Mouse (Mus musculus): ENCODE measurements at regions not wholly inside any gene's neighbourhood (a gene's known extent, or its start where the extent isn't known, plus 50 kb on each side); places are given as distances from the start of the nearest gene placed in this dataset.
"Not testable (repeated sequence)": the region's sequence is repeated elsewhere in the genome, so short reads cannot be mapped to it uniquely, and the experiment has no call there.

- DNase-seq (ENCODE audit: low spot score in 2 of 2) = peak; percentile 10 to 15
Measured at GRCm38 (mm10) chr13:57055409-57056195, 159.8 kb upstream of the Trpc7 start.

GRCm38 (mm10) chr13:57053361-57053760, 157.6 kb upstream of the Trpc7 start:
- no peak for DNase-seq (ENCODE audit: low spot score in 2 of 2)

- DNase-seq (ENCODE audit: low spot score in 2 of 2) = not testable (repeated sequence)
Measured at GRCm38 (mm10) chr13:57046130-57046529, 150.3 kb upstream of the Trpc7 start.

GRCm38 (mm10) chr13:57044455-57044854, 148.7 kb upstream of the Trpc7 start:
- no peak for DNase-seq (ENCODE audit: low spot score in 2 of 2)

- DNase-seq (ENCODE audit: low spot score in 2 of 2) = no peak
Measured at GRCm38 (mm10) chr13:57043316-57043974, 147.7 kb upstream of the Trpc7 start.

- DNase-seq (ENCODE audit: low spot score in 2 of 2) = no peak
Measured at GRCm38 (mm10) chr13:57042514-57042913, 146.7 kb upstream of the Trpc7 start.

- no peak for DNase-seq (ENCODE audit: low spot score in 2 of 2)
Measured at GRCm38 (mm10) chr13:57032871-57033270, 137.1 kb upstream of the Trpc7 start.

- DNase-seq (ENCODE audit: low spot score in 2 of 2) = peak; percentile 84 to 85
Measured at GRCm38 (mm10) chr13:57017553-57018341, 122.0 kb upstream of the Trpc7 start.

- peak; percentile 6 to 18 for DNase-seq (ENCODE audit: low spot score in 2 of 2)
Measured at GRCm38 (mm10) chr13:57016465-57017272, 120.9 kb upstream of the Trpc7 start.

- not testable (repeated sequence) for DNase-seq (ENCODE audit: low spot score in 2 of 2)
Measured at GRCm38 (mm10) chr13:57007236-57007635, 111.4 kb upstream of the Trpc7 start.

- no peak for DNase-seq (ENCODE audit: low spot score in 2 of 2)
Measured at GRCm38 (mm10) chr13:57003565-57004132, 107.9 kb upstream of the Trpc7 start.

GRCm38 (mm10) chr13:56992022-56992421, 96.2 kb upstream of the Trpc7 start:
- DNase-seq (ENCODE audit: low spot score in 2 of 2) = no peak

GRCm38 (mm10) chr13:56974063-56974462, 78.3 kb upstream of the Trpc7 start:
- no peak for DNase-seq (ENCODE audit: low spot score in 2 of 2)

GRCm38 (mm10) chr13:56955358-56955757, 59.6 kb upstream of the Trpc7 start:
- no peak for DNase-seq (ENCODE audit: low spot score in 2 of 2)

- no peak for DNase-seq (ENCODE audit: low spot score in 2 of 2)
Measured at GRCm38 (mm10) chr13:56948086-56948485, 52.3 kb upstream of the Trpc7 start.

- DNase-seq (ENCODE audit: low spot score in 2 of 2) = no peak
Measured at GRCm38 (mm10) chr13:56947266-56947665, 51.5 kb upstream of the Trpc7 start.

Measured in right cerebral cortex, adult 2 months (tissue).